8 mouse cellular contexts compared by ENCODE assay signal in genomic region chr1:74763081-74763480, GRCm38 (mm10). TPM values are rescaled to one million over a fixed set of nuclear protein-coding genes. Genes with fewer than 3 reads are reported as not detected.
A peak's percentile ranks its signal among the peaks of the same experiment; 100 is the strongest.
DNase-seq lines count a peak whose midpoint lies in the region; ATAC-seq lines count a peak whose summit lies in the region.

No protein-coding gene starts in this region.

- no peak overlapping the region for H3K4me3 ChIP-seq in forebrain, embryonic 14.5 days (ENCODE audit: low read depth, low read length)
- no peak overlapping the region for H3K4me3 ChIP-seq in forebrain, embryonic 16.5 days (replicated peaks; ENCODE audit: low read length)
- no peak overlapping the region for H3K4me3 ChIP-seq in lung, embryonic 15.5 days

- H3K4me1 ChIP-seq in forebrain, embryonic 14.5 days (ENCODE audit: control insufficient read depth, insufficient read depth, low read length): no peaks in the 10 kb centered on the region
- no peaks in the 10 kb centered on the region for H3K4me1 ChIP-seq in forebrain, embryonic 16.5 days (replicated peaks; ENCODE audit: control insufficient read depth, insufficient read depth, low read length)
- no peaks in the 10 kb centered on the region for H3K4me1 ChIP-seq in lung, embryonic 15.5 days

- no peak for ATAC-seq in forebrain, embryonic 14.5 days
- no peak for ATAC-seq in forebrain, embryonic 16.5 days
- peak; percentile 35; the same call in 1 of the 2 replicates for ATAC-seq in lung, embryonic 15.5 days (ENCODE audit: borderline replicate concordance, extremely low read depth, low FRiP score, low TSS enrichment)

- H3K36me3 ChIP-seq in forebrain, embryonic 14.5 days (ENCODE audit: control insufficient read depth, insufficient read depth, low read length): no peaks in the 10 kb centered on the region
- H3K36me3 ChIP-seq in forebrain, embryonic 16.5 days (ENCODE audit: control insufficient read depth, insufficient read depth): no peaks in the 10 kb centered on the region
- H3K36me3 ChIP-seq in lung, embryonic 15.5 days: no peaks in the 10 kb centered on the region

- no peak overlapping the region for H3K9ac ChIP-seq in forebrain, embryonic 14.5 days (ENCODE audit: low read length)
- no peak overlapping the region for H3K9ac ChIP-seq in forebrain, embryonic 16.5 days (replicated peaks; ENCODE audit: low read depth, low read length)
- H3K9ac ChIP-seq in lung, embryonic 15.5 days: no peak overlapping the region

- no peaks in the 10 kb centered on the region for H3K9me3 ChIP-seq in forebrain, embryonic 14.5 days (replicated peaks; ENCODE audit: control insufficient read depth, low read length)
- H3K9me3 ChIP-seq in forebrain, embryonic 16.5 days (ENCODE audit: control insufficient read depth, low read length): no peaks in the 10 kb centered on the region
- H3K9me3 ChIP-seq in lung, embryonic 15.5 days: no peaks in the 10 kb centered on the region

- DNase-seq in forebrain, embryonic 14.5 days (ENCODE audit: low spot score): peak; percentile 81
- DNase-seq in urinary bladder, postnatal 25 days (ENCODE audit: low spot score): peak; percentile 64
- no peak for DNase-seq in urinary bladder, postnatal 10 days (ENCODE audit: low spot score)
- peak; percentile 93 for DNase-seq in embryo, embryonic 10.5 days (ENCODE audit: low spot score)
- DNase-seq in kidney, postnatal 10 days: peak; percentile 87
- DNase-seq in spleen, postnatal 36 days (ENCODE audit: low spot score in 2 of 2): peak; percentile 58 to 73

- 5% methylated on average over 6 of the region's 6 CpGs for WGBS in forebrain, embryonic 14.5 days
- 6% methylated on average over 6 of the region's 6 CpGs for WGBS in forebrain, embryonic 16.5 days
- WGBS in lung, embryonic 15.5 days: 1% methylated on average over 6 of the region's 6 CpGs

- H3K27me3 ChIP-seq in forebrain, embryonic 14.5 days (replicated peaks; ENCODE audit: control insufficient read depth, insufficient read depth, low read length): peaks cover 5% of the 10 kb centered on the region; the same call in 1 of the 2 replicates
- peaks cover 24% of the 10 kb centered on the region; the same call in 1 of the 2 replicates for H3K27me3 ChIP-seq in forebrain, embryonic 16.5 days (replicated peaks; ENCODE audit: control insufficient read depth, insufficient read depth, low read length)
- H3K27me3 ChIP-seq in lung, embryonic 15.5 days: peaks cover 15% of the 10 kb centered on the region

- H3K4me2 ChIP-seq in forebrain, embryonic 14.5 days (ENCODE audit: low read length): no peak overlapping the region
- no peak overlapping the region for H3K4me2 ChIP-seq in forebrain, embryonic 16.5 days (ENCODE audit: low read length)
- H3K4me2 ChIP-seq in lung, embryonic 15.5 days: no peak overlapping the region

- no peak overlapping the region for H3K27ac ChIP-seq in forebrain, embryonic 14.5 days (ENCODE audit: low read depth, low read length)
- H3K27ac ChIP-seq in forebrain, embryonic 16.5 days (ENCODE audit: low read length): no peak overlapping the region
- no peak overlapping the region for H3K27ac ChIP-seq in lung, embryonic 15.5 days

RNA-seq across cellular contexts. Expression of gene Wnt6, which starts 8.6 kb away (rescaled TPM):
- 1.3 and 3.6 TPM in 2 replicates for polyA plus RNA-seq in forebrain, embryonic 14.5 days (2014; fragmentation: Nextera tagmentation; extraction: Ambion mirVana)
- 3.6 and 4.5 TPM in 2 replicates for polyA plus RNA-seq in forebrain, embryonic 16.5 days (2015; fragmentation: Nextera tagmentation; extraction: Ambion mirVana)
- 1.2 TPM in 2 replicates for polyA plus RNA-seq in lung, embryonic 15.5 days (2015; fragmentation: Nextera tagmentation; extraction: Ambion mirVana)

RNA-seq across cellular contexts. Expression of gene Prkag3, which starts 14.1 kb away (rescaled TPM):
- polyA plus RNA-seq in forebrain, embryonic 14.5 days (2014; fragmentation: Nextera tagmentation; extraction: Ambion mirVana): not detected in 2 replicates
- polyA plus RNA-seq in forebrain, embryonic 16.5 days (2015; fragmentation: Nextera tagmentation; extraction: Ambion mirVana): not detected in 2 replicates
- 0.34 and 0.57 TPM in 2 replicates for polyA plus RNA-seq in lung, embryonic 15.5 days (2015; fragmentation: Nextera tagmentation; extraction: Ambion mirVana)

RNA-seq across cellular contexts. Expression of gene Wnt10a, which starts 28.2 kb away (rescaled TPM):
- 0.56 and 0.69 TPM in 2 replicates for polyA plus RNA-seq in forebrain, embryonic 14.5 days (2014; fragmentation: Nextera tagmentation; extraction: Ambion mirVana)
- 0.46 and 0.68 TPM in 2 replicates for polyA plus RNA-seq in forebrain, embryonic 16.5 days (2015; fragmentation: Nextera tagmentation; extraction: Ambion mirVana)
- 0.20 and 0.25 TPM in 2 replicates for polyA plus RNA-seq in lung, embryonic 15.5 days (2015; fragmentation: Nextera tagmentation; extraction: Ambion mirVana)

RNA-seq across cellular contexts. Expression of gene Cyp27a1, which starts 49.7 kb away (rescaled TPM):
- 1.2 and 1.9 TPM in 2 replicates for polyA plus RNA-seq in forebrain, embryonic 14.5 days (2014; fragmentation: Nextera tagmentation; extraction: Ambion mirVana)
- 0.94 and 1.7 TPM in 2 replicates for polyA plus RNA-seq in forebrain, embryonic 16.5 days (2015; fragmentation: Nextera tagmentation; extraction: Ambion mirVana)
- 3.0 TPM in 2 replicates for polyA plus RNA-seq in lung, embryonic 15.5 days (2015; fragmentation: Nextera tagmentation; extraction: Ambion mirVana)
